Mouse (Mus musculus) c-Kit-positive CD71-positive TER-119-positive erythroid progenitor cells, embryonic 14.5 days (primary cell): ENCODE results near the gene Camsap2.

Experiments
- DNase-seq: peaks from one replicate; pipeline ENCODE4 v3.0.0-alpha.2; 2013; ENCODE audit warnings: low spot score

Gene Camsap2

DNA sequence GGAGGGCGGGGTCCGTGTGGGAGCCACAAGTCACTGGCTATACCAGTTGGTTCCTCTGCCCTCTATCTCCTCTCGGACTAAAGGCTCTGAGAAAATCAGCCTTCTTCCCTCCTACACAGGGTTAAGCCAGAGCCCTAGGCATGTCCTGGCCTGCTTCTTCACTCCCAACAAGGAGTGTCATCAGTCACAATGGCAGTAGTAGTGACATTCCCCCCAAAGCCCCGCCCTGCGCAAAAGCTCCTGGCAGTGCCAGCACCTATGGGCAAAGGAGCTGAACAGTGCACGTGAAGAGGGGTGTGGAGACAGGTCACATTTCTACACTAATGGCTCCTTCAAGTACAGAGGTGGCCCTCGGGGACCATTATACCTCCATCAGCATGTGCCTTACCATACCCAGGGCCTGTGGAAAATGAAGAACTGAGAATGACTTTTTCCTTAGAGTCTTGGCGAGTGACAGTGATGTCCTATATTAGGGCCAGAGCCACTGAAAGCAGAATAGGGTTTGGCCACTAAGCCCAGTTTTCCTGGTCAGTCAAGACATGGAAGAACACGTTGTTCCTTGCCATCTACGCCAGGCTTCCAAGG, 122.1 kb downstream of the Camsap2 start:
- DNase-seq, result no peak

DNA sequence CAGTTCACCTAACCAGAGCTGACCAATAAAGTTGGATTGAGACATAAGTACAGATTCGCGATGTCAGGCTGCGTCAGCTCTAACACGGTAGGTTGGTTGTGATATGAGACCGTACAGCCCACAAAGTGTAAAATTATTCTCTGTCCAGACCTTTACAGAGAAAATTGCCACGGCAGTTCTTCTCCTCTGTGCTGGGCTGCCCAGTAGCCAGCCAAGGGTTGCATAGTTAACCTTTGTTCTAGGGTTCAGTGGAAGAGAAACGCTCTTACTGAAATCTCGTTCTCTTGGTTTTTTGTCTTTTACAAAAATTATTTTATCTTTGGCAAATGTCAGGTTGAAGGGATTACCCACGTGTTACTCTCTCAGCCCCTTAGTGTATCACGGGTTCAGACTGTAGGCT, 123.5 kb downstream of the Camsap2 start:
- DNase-seq, result no peak

DNA sequence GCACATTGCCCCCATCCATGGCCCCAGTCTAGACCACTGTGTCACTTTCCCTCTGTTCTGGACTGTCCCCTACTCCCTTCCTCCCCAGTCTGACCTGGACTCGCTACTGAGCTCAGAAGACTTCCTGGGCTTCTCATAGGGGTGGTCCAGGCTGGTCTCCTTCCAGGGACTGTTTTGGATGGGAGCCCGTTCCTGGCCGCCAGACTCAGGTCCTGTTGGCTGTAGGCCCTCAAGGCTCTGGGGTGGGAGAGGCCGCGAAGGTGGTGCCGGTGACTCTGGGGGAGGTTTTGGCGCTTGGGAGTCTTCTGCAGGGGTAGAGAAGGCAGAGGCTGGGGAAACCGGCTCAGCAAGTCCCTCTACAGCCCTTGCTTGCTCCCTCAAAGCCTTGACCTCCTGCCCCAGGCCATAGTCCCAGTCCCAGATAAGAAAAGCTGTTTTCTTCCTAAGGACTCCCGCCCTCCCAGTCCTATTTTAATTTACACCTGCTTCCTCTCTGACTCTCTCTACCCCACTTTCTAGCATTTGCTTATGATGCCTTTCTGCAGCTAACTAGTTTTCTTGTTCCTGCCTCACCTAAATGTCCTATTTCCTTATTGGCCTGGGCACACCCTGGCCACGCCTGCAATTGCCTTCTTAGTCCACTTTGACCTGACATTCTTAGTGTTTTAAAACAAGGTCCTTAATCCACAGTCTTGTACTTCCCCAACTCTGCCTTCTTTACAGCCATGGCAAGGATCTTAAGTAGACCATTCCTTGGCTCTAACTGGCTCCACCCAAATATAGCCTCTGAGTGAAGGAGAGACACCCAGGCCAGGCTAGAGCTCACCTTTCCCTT, 125.7 kb downstream of the Camsap2 start:
- no peak for DNase-seq
